Mouse (Mus musculus) left cerebral cortex, adult 18-20 months (tissue): ENCODE results near the gene Dock4. TPM values are rescaled to one million over a fixed set of nuclear protein-coding genes. Genes with fewer than 3 reads are reported as not detected.

ENCODE experiments used
- DNase-seq, 2 experiments: peaks; one replicate each; pipeline ENCODE4 v3.0.0; 2021 to 2022; ENCODE audit warnings: low spot score in 2 of 2, mixed read lengths in 1 of 2
- total RNA-seq, 2 experiments: library from RNA; stranded (reverse); gene quantifications; 2 replicates each; pipeline ENCODE4 v1.2.3; 2021

Gene Dock4
- total RNA-seq, 2 experiments from 2014 or later, result 83.8 to 86.5 TPM

- no peak for DNase-seq
Observed at GRCm38 (mm10) chr12:40745501-40745900, 299.7 kb downstream of the Dock4 start.

- DNase-seq, result no peak
Observed at GRCm38 (mm10) chr12:40746081-40746480, 300.3 kb downstream of the Dock4 start.

GRCm38 (mm10) chr12:40759281-40759680 lies 313.5 kb downstream of the Dock4 start:
- DNase-seq, result no peak

- DNase-seq, result no peak
Observed at GRCm38 (mm10) chr12:40767258-40767816, 321.6 kb downstream of the Dock4 start.

- DNase-seq, result no peak
Observed at GRCm38 (mm10) chr12:40773091-40773490, 327.3 kb downstream of the Dock4 start.

GRCm38 (mm10) chr12:40781554-40781953 lies 335.8 kb downstream of the Dock4 start:
- DNase-seq, result no peak

GRCm38 (mm10) chr12:40788621-40789111 lies 342.9 kb downstream of the Dock4 start:
- DNase-seq, result no peak

- DNase-seq, result no peak
Observed at GRCm38 (mm10) chr12:40789379-40790361, 343.9 kb downstream of the Dock4 start.

- DNase-seq, result no peak
Observed at GRCm38 (mm10) chr12:40791221-40791620, 345.5 kb downstream of the Dock4 start.

- no peak for DNase-seq
Observed at GRCm38 (mm10) chr12:40792184-40792650, 346.5 kb downstream of the Dock4 start.

- DNase-seq, result peak; percentile 15 to 23
Observed at GRCm38 (mm10) chr12:40794066-40794465, 348.3 kb downstream of the Dock4 start.

- no peak for DNase-seq
Observed at GRCm38 (mm10) chr12:40794756-40795155, 349.0 kb downstream of the Dock4 start.

GRCm38 (mm10) chr12:40795768-40796167 lies 350.0 kb downstream of the Dock4 start:
- DNase-seq, result no peak

- no peak for DNase-seq
Observed at GRCm38 (mm10) chr12:40796813-40797491, 351.2 kb downstream of the Dock4 start.

GRCm38 (mm10) chr12:40797561-40798343 lies 352.0 kb downstream of the Dock4 start:
- DNase-seq, result no peak

GRCm38 (mm10) chr12:40798344-40799017 lies 352.7 kb downstream of the Dock4 start:
- no peak for DNase-seq

GRCm38 (mm10) chr12:40801456-40801855 lies 355.7 kb downstream of the Dock4 start:
- no peak for DNase-seq

GRCm38 (mm10) chr12:40805257-40805656 lies 359.5 kb downstream of the Dock4 start:
- no peak for DNase-seq

GRCm38 (mm10) chr12:40807916-40808315 lies 362.2 kb downstream of the Dock4 start:
- DNase-seq, result no peak

- DNase-seq, result no peak
Observed at GRCm38 (mm10) chr12:40813474-40813873, 367.7 kb downstream of the Dock4 start.
